Mouse (Mus musculus) heart, postnatal 0 days (tissue): ENCODE results near the gene Bbs2. TPM values are rescaled to one million over a fixed set of nuclear protein-coding genes. Genes with fewer than 3 reads are reported as not detected.

ENCODE experiments used
- ATAC-seq: fragments of 200-750 bp; cut with Nextera tagmentation; 2 replicates; pipeline ENCODE4 v1.8.0; 2017; ENCODE audit warnings: low read depth, moderate number of reproducible peaks, moderate library complexity; ENCODE audit not compliant: insufficient read depth
- DNase-seq: peaks from one replicate; pipeline ENCODE4 v3.0.0-alpha.2; 2016; ENCODE audit warnings: low spot score
- H3K27ac ChIP-seq: fragments of 300-500 bp; sonication (generic); 2 replicates; pipeline ENCODE4 v1.5.1; 2014; ENCODE audit warnings: low read depth, mild to moderate bottlenecking
- H3K27me3 ChIP-seq: fragments of 300-500 bp; sonication (generic); 2 replicates; pipeline ENCODE4 v1.6.1; 2014; ENCODE audit warnings: low read length, mixed read lengths; ENCODE audit not compliant: control insufficient read depth, insufficient read depth
- H3K36me3 ChIP-seq: fragments of 300-500 bp; sonication (generic); replicated peaks from 2 replicates; pipeline ENCODE4 v1.6.1; 2014; ENCODE audit warnings: low read length, mixed read lengths; ENCODE audit not compliant: control insufficient read depth, insufficient read depth
- H3K4me1 ChIP-seq: fragments of 300-500 bp; sonication (generic); 2 replicates; pipeline ENCODE4 v1.6.1; 2014; ENCODE audit warnings: antibody characterized with exemption; ENCODE audit not compliant: control insufficient read depth, insufficient read depth
- H3K4me2 ChIP-seq: fragments of 300-500 bp; sonication (generic); 2 replicates; pipeline ENCODE4 v1.6.1; 2014; ENCODE audit warnings: low read depth, mild to moderate bottlenecking, low read length, moderate library complexity
- H3K4me3 ChIP-seq: fragments of 300-500 bp; sonication (generic); 2 replicates; pipeline ENCODE4 v1.5.1; 2014; ENCODE audit warnings: low read depth, low read length
- H3K9ac ChIP-seq: fragments of 300-500 bp; sonication (generic); replicated peaks from 2 replicates; pipeline ENCODE4 v1.6.1; 2014; ENCODE audit warnings: low read depth, low read length, mixed read lengths
- H3K9me3 ChIP-seq: fragments of 300-500 bp; sonication (generic); replicated peaks from 2 replicates; pipeline ENCODE4 v1.6.1; 2016; ENCODE audit warnings: low read length; ENCODE audit not compliant: control insufficient read depth
- CTCF ChIP-seq: IDR thresholded peaks from 2 replicates; pipeline ENCODE4 v1.5.1; 2016; ENCODE audit warnings: antibody characterized with exemption, control low read depth, low read depth
- EP300 ChIP-seq: IDR thresholded peaks from 2 replicates; pipeline ENCODE4 v1.6.1; 2016; ENCODE audit warnings: antibody characterized with exemption, low read depth
- WGBS: fragments of 180-500 bp; shearing (Covaris S2); extraction: QIAGEN DNeasy Blood & Tissue Kit; methylation state at CpG from one replicate; pipeline ENCODE4 v1.1.7; 2014; 5-methylcytosine and 5-hydroxymethylcytosine counted together
- polyA plus RNA-seq: library from polyadenylated mRNA; unstranded; fragments of >200 nt; fragmentation: Nextera tagmentation; extraction: Ambion mirVana; gene quantifications from 2 replicates; pipeline ENCODE4 v1.2.1, GENCODE M21; 2015
- total RNA-seq: library from RNA; depleted of rRNA; stranded (reverse); fragments of >200 nt; gene quantifications from 2 replicates; pipeline ENCODE4 v1.2.3, GENCODE M21; 2014; ENCODE audit warnings: low replicate concordance

Bbs2 gene
- total and polyA plus RNA-seq, 2 experiments from 2014 or later = 9.1 to 10.1 TPM

DNA sequence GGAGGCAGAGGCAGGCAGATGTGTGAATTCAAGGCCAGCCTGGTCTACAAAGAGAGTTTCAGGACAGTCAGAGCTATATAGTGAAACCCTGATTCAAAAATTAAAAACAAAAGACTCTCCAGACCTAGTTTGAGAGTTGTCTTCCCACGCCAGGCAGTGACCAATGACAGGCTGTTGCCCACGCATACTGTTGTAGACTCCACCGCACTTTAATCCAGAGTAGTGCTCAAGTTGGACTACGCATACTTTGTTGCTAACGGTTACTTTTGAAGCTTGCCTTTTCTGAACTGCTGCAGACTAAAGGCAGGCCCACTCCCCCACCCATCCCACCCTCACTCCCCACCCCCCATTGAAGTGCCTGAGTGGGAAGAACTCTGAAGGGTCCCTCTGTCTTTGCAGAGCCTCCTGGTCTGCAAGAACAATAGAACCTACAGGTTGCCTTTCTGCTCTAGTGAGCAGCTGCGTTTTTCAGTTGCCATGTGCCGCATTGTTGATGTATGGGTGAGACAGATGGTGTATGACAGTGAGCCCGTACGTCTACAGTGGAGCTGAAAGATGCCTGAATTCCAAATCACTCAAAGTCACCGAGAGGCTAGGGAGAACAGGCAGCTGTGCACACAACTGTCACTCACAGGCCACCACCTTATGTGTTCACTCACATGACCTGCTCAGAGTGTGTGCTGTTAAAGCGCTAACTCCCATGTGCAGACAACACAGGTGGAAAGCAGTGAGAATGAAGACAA is 32.4 kb downstream of the Bbs2 start:
- ATAC-seq (no peak), DNase-seq (no peak)
- no peak overlapping the region for H3K4me3 ChIP-seq
- H3K9me3 ChIP-seq = no peaks in the 10 kb centered on the region
- no peak overlapping the region for H3K9ac ChIP-seq
- H3K27ac ChIP-seq = no peak overlapping the region
- H3K4me1 ChIP-seq = no peaks in the 10 kb centered on the region
- WGBS = 82% methylated on average over 11 of the region's 11 CpGs
- H3K27me3 ChIP-seq = no peaks in the 10 kb centered on the region
- peaks cover 36% of the 10 kb centered on the region for H3K36me3 ChIP-seq
- no peak overlapping the region for H3K4me2 ChIP-seq
- TF ChIP-seq CTCF (no peak), EP300 (no peak)

DNA sequence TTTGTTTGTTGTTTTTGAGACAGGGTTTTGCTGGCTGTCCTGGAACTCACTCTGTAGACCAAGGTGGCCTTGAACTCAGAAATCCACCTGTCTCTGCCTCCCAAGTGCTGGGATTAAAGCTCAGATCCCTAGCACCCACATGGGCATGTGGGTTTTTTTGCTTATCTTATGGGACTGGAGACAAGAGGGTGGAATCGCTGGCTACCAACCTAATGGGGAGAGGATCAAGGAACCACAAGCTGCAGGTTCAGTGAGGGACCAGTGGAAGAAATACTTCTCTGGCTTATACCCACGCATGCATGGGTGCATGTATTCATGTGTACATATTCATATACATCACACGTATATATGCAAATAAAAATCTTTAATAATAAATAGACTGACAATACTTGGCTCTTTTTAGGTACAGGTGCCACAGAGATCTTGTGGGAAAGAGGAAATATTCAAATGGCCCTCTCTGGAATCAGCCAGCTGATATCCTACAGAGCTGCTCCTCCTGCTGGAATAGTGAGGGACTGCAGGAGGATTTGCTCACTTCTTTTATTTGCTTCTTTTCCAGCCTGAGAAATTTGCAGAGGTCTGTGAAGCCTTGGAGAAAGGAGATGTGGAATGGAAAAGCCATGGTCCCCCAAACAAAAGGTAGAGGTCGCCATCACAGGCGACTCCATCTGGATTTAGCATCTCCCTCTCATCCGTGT is 41.4 kb downstream of the Bbs2 start:
- Histone ChIP-seq H3K9me3 (no peaks in the 10 kb centered on the region), H3K4me1 (no peaks in the 10 kb centered on the region), H3K27ac (no peak overlapping the region), H3K9ac (no peak overlapping the region), H3K36me3 (peaks cover 54% of the 10 kb centered on the region), H3K4me3 (no peak overlapping the region), H3K27me3 (no peaks in the 10 kb centered on the region), H3K4me2 (no peak overlapping the region)
- WGBS = 57% methylated on average over 6 of the region's 6 CpGs
- peak; percentile 13 for DNase-seq
- ATAC-seq = no peak
- TF ChIP-seq EP300 (no peak), CTCF (peak; percentile 77)

DNA sequence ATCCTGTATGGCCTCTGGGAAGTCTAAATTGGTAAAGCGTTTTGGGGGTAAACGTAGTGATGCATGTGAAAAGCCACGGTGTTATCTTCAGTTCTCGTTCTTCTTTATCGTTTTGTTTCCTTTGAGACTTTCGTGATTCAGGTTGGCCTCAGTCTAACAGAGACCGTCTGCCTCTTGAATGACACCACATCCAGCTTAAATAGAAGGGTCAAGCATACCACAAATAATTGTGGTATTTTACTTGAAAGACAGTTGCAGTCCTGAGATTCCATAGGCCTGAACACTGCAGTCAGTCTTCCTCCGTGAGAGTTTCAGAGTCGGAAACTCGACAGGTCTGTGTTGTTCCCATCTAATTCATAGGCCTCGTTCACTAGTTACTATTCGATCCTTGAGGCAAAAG is 46.0 kb downstream of the Bbs2 start:
- no peak for DNase-seq
- Histone ChIP-seq H3K4me1 (no peaks in the 10 kb centered on the region), H3K36me3 (peaks cover 51% of the 10 kb centered on the region), H3K27me3 (no peaks in the 10 kb centered on the region), H3K9ac (no peak overlapping the region), H3K9me3 (no peaks in the 10 kb centered on the region), H3K27ac (no peak overlapping the region), H3K4me2 (no peak overlapping the region), H3K4me3 (no peak overlapping the region)
- ATAC-seq = no peak
- 72% methylated on average over 12 of the region's 12 CpGs for WGBS
- TF ChIP-seq EP300 (no peak), CTCF (no peak)

DNA sequence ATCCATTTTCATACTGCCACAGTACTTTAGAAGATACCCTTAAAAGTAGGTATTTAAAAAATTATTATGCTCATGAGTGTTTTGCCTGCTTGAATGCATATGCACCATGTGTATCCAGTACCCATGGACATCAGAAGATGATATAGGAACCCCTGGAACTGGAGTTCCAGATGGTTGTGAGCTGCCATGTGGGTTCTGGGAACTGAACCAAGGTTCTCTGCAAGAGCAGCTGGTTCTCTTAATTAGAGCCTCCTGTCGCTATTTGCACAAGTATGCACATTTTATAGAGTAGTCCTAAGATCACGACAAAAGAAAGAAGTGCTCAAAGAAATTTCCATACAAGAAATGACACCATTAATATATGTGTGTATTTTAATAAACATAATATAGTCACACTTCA is 50.9 kb downstream of the Bbs2 start:
- Histone ChIP-seq H3K27me3 (no peaks in the 10 kb centered on the region), H3K4me3 (no peak overlapping the region), H3K4me2 (no peak overlapping the region), H3K4me1 (no peaks in the 10 kb centered on the region), H3K27ac (no peak overlapping the region), H3K36me3 (peaks cover 18% of the 10 kb centered on the region; the same call in 1 of the 2 replicates), H3K9ac (no peak overlapping the region), H3K9me3 (no peaks in the 10 kb centered on the region)
- no peak for TF ChIP-seq CTCF
- TF ChIP-seq EP300 = no peak
- ATAC-seq (no peak), DNase-seq (no peak)
- 71% methylated on average over 2 of the region's 2 CpGs for WGBS

DNA sequence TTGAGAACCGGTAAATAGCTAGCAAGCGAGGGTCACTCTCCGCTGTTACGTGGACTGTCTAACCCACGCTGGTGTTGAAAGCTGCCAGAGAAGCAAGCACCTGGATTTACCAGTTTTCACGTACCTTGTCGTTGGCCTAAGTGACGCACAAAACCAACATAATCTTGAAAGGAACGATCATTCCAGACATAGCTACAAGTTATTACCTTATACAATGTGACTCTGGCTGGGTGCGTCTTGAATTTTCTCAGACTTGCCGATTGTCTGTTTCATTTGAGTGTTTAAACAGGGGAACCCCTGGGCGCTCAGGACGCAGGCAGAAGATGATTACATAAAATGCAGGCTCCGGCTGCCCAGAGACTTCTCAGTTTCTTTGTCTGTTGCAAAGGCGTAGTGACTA is 60.9 kb downstream of the Bbs2 start:
- peak overlapping the region; percentile 66 for H3K9ac ChIP-seq
- peak overlapping the region; percentile 95 for H3K4me3 ChIP-seq
- DNase-seq = peak; percentile 8
- peaks cover 8% of the 10 kb centered on the region; the same call in 1 of the 2 replicates for H3K36me3 ChIP-seq
- no peak for ATAC-seq
- no peaks in the 10 kb centered on the region for H3K27me3 ChIP-seq
- 7% methylated on average over 15 of the region's 15 CpGs for WGBS
- H3K27ac ChIP-seq = no peak overlapping the region
- TF ChIP-seq EP300 = no peak
- TF ChIP-seq CTCF = no peak
- H3K4me2 ChIP-seq = peak overlapping the region; percentile 90
- H3K4me1 ChIP-seq = peaks cover 14% of the 10 kb centered on the region
- H3K9me3 ChIP-seq = no peaks in the 10 kb centered on the region
